Mouse (Mus musculus) liver, embryonic 14.5 days (tissue): Measurements from ENCODE around the gene Zfp940. TPM values are rescaled to one million over a fixed set of nuclear protein-coding genes. Genes with fewer than 3 reads are reported as not detected.
A peak's percentile ranks its signal among the peaks of the same experiment; 100 is the strongest.

Experiments
- ATAC-seq: fragments of 200-750 bp; cut with Nextera tagmentation; 2 replicates; pipeline ENCODE4 v1.8.0; 2017; ENCODE audit warnings: moderate number of reproducible peaks, mild to moderate bottlenecking, moderate library complexity; ENCODE audit not compliant: insufficient read depth
- DNase-seq, 3 experiments: peaks; one replicate each; pipeline ENCODE4 v3.0.0-alpha.2; 2012 to 2013; ENCODE audit warnings: low read depth in 3 of 3, low spot score in 3 of 3
- H3K27ac ChIP-seq: fragments of 300-500 bp; sonication (generic); 2 replicates; pipeline ENCODE4 v1.5.1; 2014; ENCODE audit warnings: moderate library complexity, mild to moderate bottlenecking, control low read depth, inconsistent platforms
- H3K27me3 ChIP-seq: fragments of 300-500 bp; sonication (generic); 2 replicates; pipeline ENCODE4 v1.6.1; 2014; ENCODE audit warnings: mild to moderate bottlenecking, low read length, moderate library complexity; ENCODE audit not compliant: control insufficient read depth, insufficient read depth
- H3K36me3 ChIP-seq: fragments of 300-500 bp; sonication (generic); replicated peaks from 2 replicates; pipeline ENCODE4 v1.6.1; 2014; ENCODE audit warnings: low read depth; ENCODE audit not compliant: control insufficient read depth, insufficient read depth
- H3K4me1 ChIP-seq, 2 experiments: fragments of 200-500 bp in 1 of 2; fragments of 300-500 bp in 1 of 2; sonication (generic) in 1 of 2; replicated peaks; 2 replicates each; pipeline ENCODE4 v1.6.1; 2012 to 2014; ENCODE audit warnings: antibody characterized with exemption in 1 of 2, inconsistent platforms in 1 of 2, low read length in 1 of 2; ENCODE audit not compliant: control insufficient read depth in 2 of 2, insufficient read depth in 2 of 2
- H3K4me2 ChIP-seq: fragments of 300-500 bp; sonication (generic); 2 replicates; pipeline ENCODE4 v1.6.1; 2014; ENCODE audit warnings: low read depth, mild to moderate bottlenecking, control low read depth, moderate library complexity
- H3K4me3 ChIP-seq, 2 experiments: fragments of 200-500 bp in 1 of 2; fragments of 300-500 bp in 1 of 2; sonication (generic) in 1 of 2; 2 replicates each; pipeline ENCODE4 v1.5.1; 2012 to 2014; ENCODE audit warnings: low read depth in 2 of 2, low read length in 2 of 2, mild to moderate bottlenecking in 2 of 2, control low read depth in 1 of 2, inconsistent platforms in 1 of 2, moderate library complexity in 1 of 2; ENCODE audit not compliant: insufficient read depth in 1 of 2
- H3K9ac ChIP-seq: fragments of 300-500 bp; sonication (generic); replicated peaks from 2 replicates; pipeline ENCODE4 v1.6.1; 2014; ENCODE audit warnings: mild to moderate bottlenecking, control low read depth, moderate library complexity
- H3K9me3 ChIP-seq: fragments of 300-500 bp; sonication (generic); 2 replicates; pipeline ENCODE4 v1.6.1; 2016; ENCODE audit warnings: low read length, mixed read lengths; ENCODE audit not compliant: control insufficient read depth
- CTCF ChIP-seq: IDR thresholded peaks from 2 replicates; pipeline ENCODE4 v1.5.1; 2016; ENCODE audit warnings: antibody characterized with exemption, low read depth, control low read depth
- EP300 ChIP-seq: IDR thresholded peaks from 2 replicates; pipeline ENCODE4 v1.6.1; 2016; ENCODE audit warnings: antibody characterized with exemption, low read depth
- WGBS: fragments of 180-500 bp; shearing (Covaris S2); extraction: QIAGEN DNeasy Blood & Tissue Kit; methylation state at CpG from one replicate; pipeline ENCODE4 v1.1.7; 2014; ENCODE audit not compliant: insufficient replicate concordance; 5-methylcytosine and 5-hydroxymethylcytosine counted together
- polyA plus RNA-seq, 2 experiments: library from polyadenylated mRNA; depleted of rRNA in 1 of 2; stranded (reverse) in 1 of 2; unstranded in 1 of 2; fragments of >200 nt; fragmentation: Nextera tagmentation in 1 of 2; extraction: Ambion mirVana in 1 of 2; gene quantifications; 2 replicates each; pipeline versions ENCODE4 v1.2.1 to v1.2.3; 2012 to 2014

The Zfp940 gene
- polyA plus RNA-seq (2012; rRNA removed): 0.17 and 0.41 TPM in 2 replicates
- polyA plus RNA-seq (2014; fragmentation: Nextera tagmentation; extraction: Ambion mirVana): 0.61 and 1.0 TPM in 2 replicates

GRCm38 (mm10) chr7:29853219-29853842 lies at the start of gene Zfp940:
Gene Zfp940 (minus strand): TSS chr7:29853669.
- 1% methylated on average over 21 of the region's 21 CpGs for WGBS
- Histone ChIP-seq H3K4me2 (peak within 1 kb of the TSS; percentile 79), H3K9me3 (no peaks in the 10 kb centered on the region), H3K27ac (no peak within 1 kb of the TSS), H3K27me3 (no peaks in the 10 kb centered on the region), H3K36me3 (no peaks in the 10 kb centered on the region), H3K4me3 (peak within 1 kb of the TSS; percentile 64 to 97), H3K9ac (peak within 1 kb of the TSS; percentile 59), H3K4me1 (peaks cover 0 to 4% of the 10 kb centered on the region in 2 experiments; a peak in 2 of 4 replicates)
- no peak for TF ChIP-seq EP300
- DNase-seq: peak; percentile 55 to 66 (median 59)
- ATAC-seq: peak; percentile 88

GRCm38 (mm10) chr7:29898351-29898750 lies 44.9 kb upstream of the Zfp940 start:
- H3K9ac ChIP-seq: no peak overlapping the region
- WGBS: 76% methylated on average over 4 of the region's 4 CpGs
- H3K9me3 ChIP-seq: peaks cover 25% of the 10 kb centered on the region
- H3K4me2 ChIP-seq: no peak overlapping the region
- H3K27me3 ChIP-seq: no peaks in the 10 kb centered on the region
- no peak for DNase-seq
- no peak overlapping the region for H3K4me3 ChIP-seq
- no peak for ATAC-seq
- H3K27ac ChIP-seq: no peak overlapping the region
- peaks cover 35% of the 10 kb centered on the region for H3K36me3 ChIP-seq
- no peak for TF ChIP-seq EP300
- 0 out of 2 replicates have a peak, but pooled peaks have one; percentile 11 for TF ChIP-seq CTCF
- no peaks in the 10 kb centered on the region for H3K4me1 ChIP-seq

GRCm38 (mm10) chr7:29892756-29893155 lies 39.3 kb upstream of the Zfp940 start:
- Histone ChIP-seq H3K9me3 (peaks cover 26% of the 10 kb centered on the region), H3K27ac (no peak overlapping the region), H3K27me3 (no peaks in the 10 kb centered on the region), H3K4me2 (no peak overlapping the region), H3K4me1 (no peaks in the 10 kb centered on the region), H3K4me3 (no peak overlapping the region), H3K36me3 (peaks cover 30% of the 10 kb centered on the region), H3K9ac (no peak overlapping the region)
- ATAC-seq: no peak
- no peak for DNase-seq
- 73% methylated on average over 4 of the region's 4 CpGs for WGBS
- TF ChIP-seq EP300 (no peak), CTCF (no peak)

- WGBS: 78% methylated on average over 7 of the region's 7 CpGs
- ATAC-seq: no peak
- H3K4me3 ChIP-seq: no peak overlapping the region
Observed at GRCm38 (mm10) chr7:29890501-29890900, 37.0 kb upstream of the Zfp940 start.

GRCm38 (mm10) chr7:29880916-29881315 lies 27.4 kb upstream of the Zfp940 start:
- no peak for DNase-seq

More at GRCm38 (mm10) chr7:29890501-29890900, 37.0 kb upstream of the Zfp940 start:
- DNase-seq: no peak
- Histone ChIP-seq H3K9ac (no peak overlapping the region), H3K4me1 (no peaks in the 10 kb centered on the region), H3K27me3 (no peaks in the 10 kb centered on the region), H3K9me3 (peaks cover 22% of the 10 kb centered on the region), H3K27ac (no peak overlapping the region), H3K4me2 (no peak overlapping the region), H3K36me3 (peaks cover 18% of the 10 kb centered on the region)
- TF ChIP-seq EP300 (no peak), CTCF (no peak)

More at GRCm38 (mm10) chr7:29880916-29881315, 27.4 kb upstream of the Zfp940 start:
- Histone ChIP-seq H3K9me3 (peaks cover 2% of the 10 kb centered on the region; the same call in 1 of the 2 replicates), H3K27me3 (no peaks in the 10 kb centered on the region), H3K9ac (no peak overlapping the region), H3K27ac (no peak overlapping the region), H3K36me3 (no peaks in the 10 kb centered on the region), H3K4me3 (no peak overlapping the region), H3K4me2 (no peak overlapping the region), H3K4me1 (no peaks in the 10 kb centered on the region)
- no peak for TF ChIP-seq CTCF
- no peak for TF ChIP-seq EP300
- WGBS: 74% methylated on average over 7 of the region's 7 CpGs
- no peak for ATAC-seq
